Mouse (Mus musculus) lung, postnatal 14 days (tissue): ENCODE measurements around the gene Taar1.
A peak's percentile ranks its signal among the peaks of the same experiment; 100 is the strongest.

Experiments used
- DNase-seq: peaks from one replicate; pipeline ENCODE4 v3.0.0; 2021

Taar1 gene

DNA sequence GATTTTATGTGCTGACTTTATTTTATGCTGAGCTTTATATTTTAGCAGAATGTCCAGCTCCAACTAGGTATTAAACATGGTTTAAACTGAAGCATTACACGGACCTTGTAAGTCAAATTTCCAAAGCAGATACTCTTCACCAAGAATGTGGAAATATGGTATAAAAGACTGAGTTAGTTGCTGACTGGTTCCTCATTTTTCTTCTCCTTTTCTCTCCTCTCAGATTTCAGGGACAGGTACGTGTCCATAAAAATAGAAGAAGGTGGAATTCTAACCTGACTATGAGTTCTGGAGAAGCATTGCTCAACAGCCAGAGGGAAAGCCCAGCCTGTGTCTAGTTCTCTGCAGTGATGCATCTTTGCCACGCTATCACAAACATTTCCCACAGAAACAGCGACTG, at the start of gene Taar1:
Gene Taar1, plus strand, starts transcription at position 301 of the 400 bp plus-strand sequence.
- no peak for DNase-seq

DNA sequence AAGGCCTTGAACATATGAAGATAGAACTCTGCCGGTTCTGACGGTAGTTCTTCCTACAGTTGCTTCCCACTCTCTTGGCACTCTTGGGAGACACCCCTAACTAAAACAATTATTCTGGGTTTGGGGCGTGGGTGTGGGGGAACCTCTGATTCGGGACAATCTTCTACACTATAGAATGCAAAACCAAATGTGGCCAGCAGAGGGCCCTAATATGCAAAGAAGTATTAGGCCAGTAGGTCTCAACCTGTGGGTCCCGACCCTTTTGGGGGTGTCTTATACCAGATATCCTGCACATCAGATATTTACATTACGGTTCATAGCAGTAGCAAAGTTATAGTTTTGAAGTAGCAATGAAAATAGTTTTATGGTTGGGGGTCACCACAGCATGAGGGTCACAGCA, 39.5 kb upstream of the Taar1 start:
- peak; percentile 49 for DNase-seq

DNA sequence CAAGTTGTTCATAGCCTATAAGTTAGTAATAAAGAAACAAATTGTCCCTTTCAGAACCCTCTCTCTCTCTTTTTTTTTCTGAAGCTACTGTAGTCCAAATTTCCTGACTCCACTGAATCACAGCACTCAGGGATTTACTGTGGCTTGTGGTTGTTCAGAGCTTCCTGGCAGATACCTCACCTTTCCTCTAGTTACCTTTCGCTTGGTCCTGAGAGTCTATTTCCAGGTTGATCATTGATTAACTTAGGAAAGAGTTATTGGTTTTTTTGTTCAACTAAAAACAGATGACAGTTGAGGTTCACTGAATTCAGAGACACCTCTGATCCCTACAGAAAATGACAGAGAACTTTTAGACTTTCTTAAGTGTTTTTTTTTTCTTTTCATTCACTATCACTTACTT, 35.2 kb upstream of the Taar1 start:
- DNase-seq, result no peak

DNA sequence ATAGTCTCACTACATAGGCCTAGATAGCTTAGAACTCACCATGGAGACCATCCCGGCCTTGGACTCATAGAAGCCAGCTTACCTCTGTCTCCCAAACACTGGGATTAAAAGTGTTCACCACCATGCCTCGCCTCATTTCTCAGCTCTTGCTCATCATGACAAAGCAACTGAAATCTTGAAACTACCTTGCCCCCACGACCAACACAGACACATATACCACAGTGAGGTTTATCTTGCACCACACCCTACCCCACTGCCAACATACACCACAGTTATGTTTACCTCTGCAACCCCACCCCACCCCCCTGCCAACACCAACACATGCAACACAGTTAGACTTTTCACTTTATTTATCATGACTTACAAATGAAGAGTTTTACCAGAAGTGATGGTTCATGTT, 34.1 kb upstream of the Taar1 start:
- DNase-seq, result no peak

DNA sequence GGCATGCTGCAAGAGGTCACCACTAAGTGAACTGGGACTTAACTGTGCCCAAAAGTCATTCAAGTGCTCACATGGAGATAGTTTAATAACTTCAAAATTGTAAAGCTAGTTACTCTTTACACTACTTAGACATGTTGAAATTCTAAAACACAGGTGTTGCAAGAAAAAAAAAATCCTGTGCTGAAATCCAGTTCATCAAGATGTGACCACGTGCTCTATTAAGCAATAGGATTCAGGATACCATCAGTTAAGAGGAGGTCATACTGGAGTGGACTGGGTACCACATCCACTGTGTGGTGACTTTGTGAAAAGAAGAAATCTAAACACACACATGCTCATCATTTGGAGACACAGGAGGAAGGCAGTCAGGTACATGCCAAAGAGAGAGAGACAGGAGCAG, 27.2 kb upstream of the Taar1 start:
- DNase-seq, result no peak

DNA sequence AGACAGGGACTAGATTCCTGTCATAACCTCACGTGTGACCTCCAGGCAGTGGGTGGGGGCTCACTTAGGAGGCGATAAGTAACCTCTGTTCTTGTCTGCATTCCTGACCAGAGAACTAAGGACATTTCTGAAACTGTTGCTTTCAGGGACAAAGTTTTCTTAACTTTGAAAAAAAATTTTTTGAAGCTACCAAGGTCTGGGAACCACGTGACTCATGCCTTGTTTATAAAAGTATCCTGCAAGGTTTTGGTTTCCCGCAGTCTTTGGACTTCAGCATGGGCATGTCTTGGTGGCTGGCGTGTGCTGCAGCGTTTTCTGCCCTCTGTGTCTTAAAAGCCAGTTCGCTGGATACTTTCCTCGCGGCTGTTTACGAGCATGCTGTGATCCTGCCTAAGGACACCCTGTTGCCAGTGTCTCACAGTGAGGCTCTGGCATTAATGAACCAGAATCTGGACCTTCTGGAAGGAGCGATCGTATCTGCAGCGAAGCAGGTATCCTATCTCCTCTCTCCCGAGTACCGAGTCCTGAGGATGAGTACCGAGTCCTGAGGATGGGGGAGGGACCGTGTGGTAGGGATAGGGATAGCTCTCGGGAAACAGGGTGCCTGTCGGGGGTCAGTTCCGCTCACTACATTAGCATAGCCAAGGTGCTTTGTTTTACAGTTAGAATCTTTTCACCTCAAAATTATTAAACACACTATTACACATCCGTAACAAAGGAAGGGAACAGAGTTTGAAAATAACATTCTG, 25.4 kb upstream of the Taar1 start, which contains the start of gene Vnn1:
Gene Vnn1, plus strand, starts transcription at position 88 of the 749 bp plus-strand sequence.
- no peak for DNase-seq

DNA sequence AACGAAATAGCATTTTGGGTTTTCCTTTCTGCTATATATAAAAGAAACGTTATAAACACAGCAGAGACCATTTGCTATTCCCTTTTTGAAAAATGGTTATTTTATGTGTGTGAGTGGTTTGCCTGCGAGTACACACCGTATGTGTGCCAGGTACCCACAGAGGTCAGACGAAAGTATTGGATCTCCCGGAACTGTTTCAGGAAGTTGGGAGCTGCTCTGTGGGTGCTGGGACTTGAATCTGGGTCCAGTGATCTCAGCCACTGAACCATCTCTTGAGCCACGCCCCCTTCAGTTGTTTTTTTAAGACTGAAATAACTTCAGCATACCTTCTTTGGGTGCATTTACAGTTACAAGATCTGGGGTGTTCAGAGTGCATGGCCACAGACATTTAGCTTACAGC, 24.8 kb upstream of the Taar1 start:
- no peak for DNase-seq

DNA sequence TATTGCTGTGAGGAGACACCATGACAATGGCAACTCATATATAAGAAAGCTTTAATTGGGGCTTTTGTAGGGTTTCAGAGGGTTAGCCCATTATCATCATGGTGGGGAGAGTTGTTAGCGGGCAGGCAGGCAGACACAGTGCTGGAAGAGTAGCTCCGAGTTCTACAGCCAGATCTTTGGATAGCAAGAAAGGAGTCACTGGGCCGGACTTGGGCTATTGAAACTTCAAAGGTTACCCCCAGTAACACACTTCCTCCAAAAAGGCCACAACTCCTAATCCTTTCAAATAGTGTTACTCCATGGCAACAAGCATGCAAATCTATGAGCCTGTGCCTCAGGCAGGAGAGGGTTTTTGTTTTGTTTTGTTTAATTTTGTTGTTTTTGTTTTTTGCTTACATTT, 19.0 kb upstream of the Taar1 start:
- no peak for DNase-seq

DNA sequence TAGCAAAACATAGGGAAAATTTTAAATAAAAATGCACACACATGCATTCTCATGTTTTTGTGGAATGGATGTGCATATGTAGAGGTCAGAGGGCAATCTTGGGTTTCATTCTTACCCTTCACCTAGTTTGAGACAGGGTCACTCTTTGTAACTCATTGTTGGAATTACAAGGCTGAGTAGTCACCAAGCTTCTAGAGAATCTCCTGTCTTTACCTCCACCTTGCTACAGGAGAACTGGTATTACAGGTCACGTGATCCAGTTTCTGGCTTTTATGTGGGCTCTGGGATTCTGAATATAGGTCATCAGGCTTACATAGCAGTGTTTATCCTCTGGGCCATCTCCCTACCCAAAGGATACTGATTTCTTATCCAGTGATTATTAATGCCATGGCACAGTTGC, 14.5 kb upstream of the Taar1 start:
- no peak for DNase-seq

DNA sequence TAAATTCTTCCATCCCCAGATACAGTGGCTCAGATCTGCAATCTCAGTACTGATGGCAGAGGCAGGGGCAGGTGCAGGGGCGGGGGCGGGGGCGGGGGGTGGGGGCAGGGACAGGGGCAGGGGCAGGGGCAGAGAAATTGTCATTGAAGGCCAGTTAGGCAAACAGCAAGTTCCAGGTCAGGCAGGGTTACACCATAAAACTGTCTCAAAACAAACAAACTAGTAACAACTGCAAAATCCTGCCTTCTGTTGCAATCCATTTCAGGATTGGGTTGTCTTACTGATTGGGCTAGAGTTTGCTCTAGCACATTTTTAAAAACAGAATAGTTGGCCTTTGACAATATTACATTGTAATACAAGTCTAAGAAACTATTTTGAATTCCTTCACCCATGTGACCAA, 2.3 kb downstream of the Taar1 start:
- no peak for DNase-seq

DNA sequence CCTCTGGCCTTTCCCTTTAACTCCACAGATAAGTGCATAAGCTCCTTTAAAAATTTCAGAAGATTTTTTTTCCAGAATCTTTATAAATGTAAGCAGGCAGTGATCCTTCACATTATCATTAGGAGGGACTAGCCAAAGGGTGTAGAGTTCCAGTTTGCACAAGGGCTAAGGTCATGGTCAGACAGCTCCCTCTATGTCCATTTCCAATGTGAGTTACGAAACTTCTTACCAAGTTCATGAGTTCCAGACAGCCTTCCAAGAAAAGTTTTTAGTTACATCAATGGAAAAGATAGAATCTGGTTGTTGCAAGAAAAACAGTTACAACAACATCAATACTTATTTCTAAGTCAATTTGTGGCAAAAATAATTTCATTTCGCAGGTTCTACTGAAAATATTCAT, 3.8 kb downstream of the Taar1 start:
- DNase-seq, result no peak

DNA sequence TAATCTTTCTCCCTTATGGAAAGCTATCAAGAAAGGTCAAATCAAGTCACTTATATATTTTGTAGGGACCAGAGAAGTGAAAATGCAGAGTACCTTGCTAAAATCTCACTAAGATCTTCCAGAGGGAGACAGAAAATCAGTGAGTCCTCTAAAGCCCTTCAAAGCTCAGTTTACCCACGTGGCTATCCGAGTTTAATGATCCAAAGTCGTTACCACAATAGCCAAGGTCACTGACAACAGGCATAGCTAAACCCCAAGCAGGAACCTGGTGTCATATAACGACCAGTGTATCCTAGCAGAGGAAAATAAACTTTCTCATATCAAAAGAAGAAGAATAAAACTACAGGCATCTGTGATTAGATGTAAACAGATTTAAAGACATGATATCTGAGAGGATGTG, 17.5 kb downstream of the Taar1 start:
- DNase-seq, result no peak

DNA sequence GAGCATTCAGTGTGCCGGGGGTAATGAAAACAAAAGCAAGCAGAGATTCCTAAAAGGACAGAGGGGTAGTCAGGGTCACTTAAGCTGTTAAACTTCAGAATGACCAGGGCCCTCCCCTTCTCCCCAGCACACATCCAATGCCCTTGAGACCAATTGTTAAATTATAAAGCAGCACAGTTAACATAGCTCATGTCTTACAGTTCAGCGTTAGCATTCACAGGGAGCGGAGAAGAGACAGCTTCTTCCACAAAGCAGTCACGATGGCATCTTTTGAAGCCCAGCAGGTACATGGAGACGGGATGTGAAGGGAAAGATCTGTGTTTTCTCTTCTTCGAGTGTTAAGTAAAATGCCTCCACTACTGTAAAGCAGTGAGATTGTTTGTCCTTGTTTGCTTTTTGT, 18.2 kb downstream of the Taar1 start, which contains the start of gene Taar2:
Gene Taar2, plus strand, starts transcription at position 261 of the 400 bp plus-strand sequence.
- DNase-seq, result no peak

DNA sequence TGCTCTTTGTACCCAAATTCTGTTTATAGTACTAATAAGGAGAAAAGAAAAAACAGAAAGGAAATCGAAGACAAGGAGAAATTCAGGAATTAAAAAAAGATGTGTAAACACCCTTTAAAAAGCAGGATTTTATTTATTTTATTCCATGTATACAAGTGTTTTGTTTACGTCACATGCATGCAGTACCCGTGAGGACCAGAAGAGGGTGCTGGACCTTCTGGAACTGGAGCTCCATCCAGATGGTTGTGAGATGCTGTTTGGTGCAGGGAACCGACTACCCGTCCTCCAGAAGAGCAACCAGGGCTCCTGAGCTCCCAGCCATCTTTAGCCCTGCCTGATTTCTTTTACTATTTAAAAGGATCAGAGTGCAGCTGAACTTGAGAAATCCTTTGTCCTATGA, 22.3 kb downstream of the Taar1 start:
- DNase-seq, result no peak

DNA sequence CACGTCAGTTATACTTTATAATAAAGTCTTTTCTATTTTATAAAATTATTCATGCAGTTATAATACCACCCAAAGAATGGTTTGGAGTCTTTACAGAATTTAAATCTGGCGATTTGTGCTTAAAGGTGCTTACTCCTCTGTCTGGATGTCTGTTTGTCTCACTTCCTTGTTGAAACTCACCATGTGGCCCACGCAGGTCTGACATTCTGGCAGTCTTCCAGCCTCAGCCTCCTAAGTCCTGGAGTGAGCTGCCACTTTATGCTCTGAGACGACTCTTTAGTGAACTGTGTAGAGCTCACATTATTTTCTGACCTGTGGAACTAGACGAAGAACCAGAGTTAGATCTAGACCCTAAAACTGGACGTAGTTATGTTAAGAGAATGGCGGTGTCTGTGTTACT, 27.9 kb downstream of the Taar1 start:
- peak; percentile 7 for DNase-seq

DNA sequence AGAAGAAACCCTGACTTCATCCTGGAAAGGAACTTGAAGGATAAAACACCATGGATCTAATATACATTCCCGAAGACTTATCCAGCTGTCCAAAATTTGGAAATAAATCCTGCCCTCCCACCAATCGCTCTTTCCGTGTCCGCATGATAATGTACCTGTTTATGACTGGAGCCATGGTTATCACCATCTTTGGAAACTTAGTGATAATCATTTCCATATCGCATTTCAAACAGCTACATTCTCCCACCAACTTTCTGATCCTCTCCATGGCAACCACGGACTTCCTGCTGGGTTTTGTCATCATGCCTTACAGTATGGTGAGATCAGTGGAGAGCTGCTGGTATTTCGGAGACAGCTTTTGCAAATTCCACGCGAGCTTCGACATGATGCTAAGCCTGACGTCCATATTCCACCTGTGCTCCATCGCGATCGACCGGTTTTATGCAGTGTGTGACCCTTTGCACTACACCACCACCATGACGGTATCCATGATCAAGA, 29.4 kb downstream of the Taar1 start, which contains the start of gene Taar3:
Gene Taar3, plus strand, starts transcription at position 51 of the 498 bp plus-strand sequence.
- DNase-seq, result no peak

DNA sequence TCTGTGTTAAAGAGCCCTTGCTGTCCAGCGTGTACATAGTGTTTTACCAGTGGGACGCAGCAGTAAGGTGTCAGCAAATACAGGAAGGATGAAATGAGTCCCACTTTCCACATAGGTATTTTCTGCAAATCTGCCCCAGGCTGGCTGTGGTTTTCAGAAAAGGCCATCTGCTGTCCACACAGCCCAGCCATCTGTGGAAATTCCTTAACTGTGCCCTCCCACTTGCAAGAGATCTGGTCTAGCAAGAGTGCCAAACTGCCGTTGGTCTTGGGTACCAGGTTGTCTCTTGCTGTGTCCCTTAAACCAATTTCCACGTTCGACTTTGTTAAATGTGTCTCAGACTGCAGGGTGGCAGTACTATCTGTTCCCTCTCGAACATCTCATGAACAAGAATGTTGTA, 31.6 kb downstream of the Taar1 start:
- no peak for DNase-seq

DNA sequence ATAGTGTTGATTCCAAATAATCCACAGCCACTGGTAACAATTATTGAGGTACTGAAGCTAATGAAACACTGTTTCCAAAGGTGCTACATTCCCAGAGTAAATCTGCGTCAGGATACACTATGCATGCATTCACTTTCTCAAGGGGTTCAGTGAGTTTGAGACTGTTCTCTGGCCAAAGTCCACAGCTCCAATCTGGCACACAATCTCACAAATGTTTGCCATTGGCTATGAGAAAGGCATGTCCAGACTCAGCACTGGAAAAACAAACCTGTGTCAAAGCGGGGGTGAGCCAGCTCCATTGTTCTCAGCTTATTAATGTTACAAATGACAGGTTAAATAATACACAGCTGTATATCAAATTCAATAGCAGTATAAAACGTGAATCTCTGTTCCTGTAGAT, 38.9 kb downstream of the Taar1 start:
- DNase-seq, result no peak

DNA sequence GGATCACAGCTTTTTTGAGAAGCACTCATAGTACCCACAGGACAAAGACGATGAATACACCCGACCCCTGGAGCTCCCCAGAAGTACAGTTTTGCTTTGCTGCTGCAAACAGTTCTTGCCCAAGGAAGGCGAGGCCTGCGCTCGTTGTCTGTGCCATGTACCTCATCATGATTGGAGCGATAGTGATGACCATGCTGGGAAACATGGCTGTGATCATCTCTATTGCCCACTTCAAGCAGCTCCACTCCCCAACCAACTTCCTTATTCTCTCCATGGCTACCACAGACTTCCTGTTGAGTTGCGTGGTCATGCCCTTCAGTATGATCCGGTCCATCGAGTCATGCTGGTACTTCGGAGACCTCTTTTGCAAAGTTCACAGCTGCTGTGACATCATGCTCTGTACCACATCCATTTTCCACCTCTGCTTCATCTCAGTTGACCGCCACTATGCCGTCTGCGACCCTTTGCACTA, 40.3 kb downstream of the Taar1 start, which contains the start of gene Taar4:
Gene Taar4, plus strand, starts transcription at position 51 of the 472 bp plus-strand sequence.
- no peak for DNase-seq

DNA sequence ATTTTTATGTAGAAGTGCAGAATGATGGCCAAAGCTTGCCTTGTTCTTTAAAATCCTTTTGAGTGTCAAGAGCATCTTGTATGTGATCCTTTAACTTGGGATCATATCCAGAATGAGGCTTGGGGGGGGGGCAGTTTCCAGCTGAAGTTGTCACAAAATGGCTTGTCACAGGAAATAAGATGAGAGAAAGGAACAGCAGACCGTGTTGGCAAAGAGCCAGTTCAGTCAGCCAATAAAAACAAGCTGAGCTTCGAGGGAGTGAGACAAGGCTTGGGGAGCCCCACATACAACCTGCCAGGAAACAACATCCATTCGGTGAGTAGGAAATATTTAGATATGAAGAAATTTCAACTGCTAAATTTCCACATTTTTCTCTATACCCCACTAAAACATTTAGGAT, 43.3 kb downstream of the Taar1 start:
- no peak for DNase-seq

DNA sequence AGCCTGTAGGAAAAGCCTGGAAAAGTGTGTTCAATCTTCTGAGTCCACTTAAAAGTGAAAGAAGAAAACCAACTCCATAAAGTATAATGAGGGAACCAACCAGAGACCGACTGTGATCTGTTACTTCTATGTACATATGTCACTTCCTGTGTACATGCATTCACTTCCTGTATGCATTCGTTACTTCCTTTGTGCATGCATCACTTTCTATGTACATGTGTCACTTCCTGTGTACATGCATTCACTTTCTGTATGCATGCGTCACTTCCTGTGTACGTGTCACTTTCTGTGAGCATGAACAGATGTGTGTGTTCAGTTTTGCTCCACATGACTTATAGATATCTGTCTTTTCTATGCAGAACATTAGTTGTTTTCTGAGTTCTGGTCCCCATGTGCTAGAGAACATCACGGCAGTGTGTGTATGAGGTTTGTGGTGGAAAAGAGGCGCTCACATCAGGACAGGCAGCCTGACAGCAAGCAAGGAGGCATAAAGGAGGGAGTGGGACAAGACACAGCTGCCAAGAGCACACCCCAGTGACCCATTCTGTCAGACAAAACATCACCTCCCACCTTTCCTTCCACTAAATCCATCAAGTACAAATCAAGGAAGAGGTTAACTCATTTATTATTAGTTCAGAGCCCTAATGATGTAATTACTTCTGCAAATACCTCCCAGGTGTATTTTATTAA, 44.9 kb downstream of the Taar1 start:
- no peak for DNase-seq

DNA sequence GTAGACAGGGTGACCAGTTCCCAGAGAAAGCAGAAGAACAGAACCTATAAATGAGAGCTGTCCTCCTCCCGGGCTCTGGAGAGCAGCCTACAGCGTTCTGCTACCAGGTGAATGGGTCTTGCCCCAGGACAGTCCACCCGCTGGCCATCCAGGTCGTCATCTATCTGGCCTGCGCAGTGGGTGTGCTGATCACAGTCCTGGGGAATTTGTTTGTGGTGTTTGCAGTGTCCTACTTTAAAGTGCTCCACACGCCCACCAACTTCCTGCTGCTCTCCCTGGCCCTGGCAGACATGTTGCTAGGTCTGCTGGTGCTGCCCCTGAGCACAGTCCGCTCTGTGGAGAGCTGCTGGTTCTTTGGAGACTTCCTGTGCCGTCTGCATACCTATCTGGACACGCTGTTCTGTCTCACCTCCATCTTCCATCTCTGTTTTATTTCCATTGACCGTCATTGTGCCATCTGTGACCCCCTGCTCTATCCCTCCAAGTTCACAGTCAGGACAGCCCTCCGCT, 50.6 kb downstream of the Taar1 start, which contains the start of gene Taar5:
Gene Taar5, plus strand, starts transcription at position 51 of the 510 bp plus-strand sequence.
- no peak for DNase-seq
